Mouse (Mus musculus) bone marrow, adult 2 months (tissue): ENCODE results near the gene Hoxc13. TPM values are rescaled to one million over a fixed set of nuclear protein-coding genes. Genes with fewer than 3 reads are reported as not detected.

ENCODE experiments used
- H3K27ac ChIP-seq: fragments of 200-500 bp; 2 replicates; pipeline ENCODE4 v1.5.1; 2012; ENCODE audit warnings: low read depth, mild to moderate bottlenecking, control low read depth, inconsistent platforms, low read length; ENCODE audit not compliant: control insufficient read depth, poor library complexity, insufficient read depth
- H3K4me1 ChIP-seq: fragments of 200-500 bp; 2 replicates; pipeline ENCODE4 v1.6.1; 2011; ENCODE audit warnings: low read length; ENCODE audit not compliant: control insufficient read depth, insufficient read depth
- H3K4me3 ChIP-seq: fragments of 200-500 bp; replicated peaks from 2 replicates; pipeline ENCODE3; 2011; ENCODE audit warnings: mild to moderate bottlenecking, low read depth, low read length, control low read depth; ENCODE audit not compliant: control insufficient read depth
- CTCF ChIP-seq: fragments of 200-500 bp; IDR thresholded peaks from 2 replicates; pipeline ENCODE4 v1.5.1; 2011; ENCODE audit warnings: low read length, control low read depth; ENCODE audit not compliant: control insufficient read depth, insufficient read depth
- POLR2A ChIP-seq: fragments of 200-500 bp; IDR thresholded peaks from 2 replicates; pipeline ENCODE4 v1.6.1; 2011; ENCODE audit warnings: low read depth, mild to moderate bottlenecking, control low read depth, low read length, borderline replicate concordance; ENCODE audit not compliant: control insufficient read depth
- WGBS: fragments of 180-500 bp; shearing (Covaris S2); methylation state at CpG from one replicate; pipeline ENCODE4 v1.1.7; 2018; 5-methylcytosine and 5-hydroxymethylcytosine counted together
- polyA plus RNA-seq: library from polyadenylated mRNA; stranded (reverse); fragments of >200 nt; gene quantifications from 2 replicates; pipeline ENCODE4 v1.2.4, GENCODE M21; 2011; ENCODE audit warnings: low replicate concordance; ENCODE audit not compliant: missing spikeins, insufficient read depth, insufficient read length

Gene Hoxc13
- not detected in 2 replicates for polyA plus RNA-seq

DNA sequence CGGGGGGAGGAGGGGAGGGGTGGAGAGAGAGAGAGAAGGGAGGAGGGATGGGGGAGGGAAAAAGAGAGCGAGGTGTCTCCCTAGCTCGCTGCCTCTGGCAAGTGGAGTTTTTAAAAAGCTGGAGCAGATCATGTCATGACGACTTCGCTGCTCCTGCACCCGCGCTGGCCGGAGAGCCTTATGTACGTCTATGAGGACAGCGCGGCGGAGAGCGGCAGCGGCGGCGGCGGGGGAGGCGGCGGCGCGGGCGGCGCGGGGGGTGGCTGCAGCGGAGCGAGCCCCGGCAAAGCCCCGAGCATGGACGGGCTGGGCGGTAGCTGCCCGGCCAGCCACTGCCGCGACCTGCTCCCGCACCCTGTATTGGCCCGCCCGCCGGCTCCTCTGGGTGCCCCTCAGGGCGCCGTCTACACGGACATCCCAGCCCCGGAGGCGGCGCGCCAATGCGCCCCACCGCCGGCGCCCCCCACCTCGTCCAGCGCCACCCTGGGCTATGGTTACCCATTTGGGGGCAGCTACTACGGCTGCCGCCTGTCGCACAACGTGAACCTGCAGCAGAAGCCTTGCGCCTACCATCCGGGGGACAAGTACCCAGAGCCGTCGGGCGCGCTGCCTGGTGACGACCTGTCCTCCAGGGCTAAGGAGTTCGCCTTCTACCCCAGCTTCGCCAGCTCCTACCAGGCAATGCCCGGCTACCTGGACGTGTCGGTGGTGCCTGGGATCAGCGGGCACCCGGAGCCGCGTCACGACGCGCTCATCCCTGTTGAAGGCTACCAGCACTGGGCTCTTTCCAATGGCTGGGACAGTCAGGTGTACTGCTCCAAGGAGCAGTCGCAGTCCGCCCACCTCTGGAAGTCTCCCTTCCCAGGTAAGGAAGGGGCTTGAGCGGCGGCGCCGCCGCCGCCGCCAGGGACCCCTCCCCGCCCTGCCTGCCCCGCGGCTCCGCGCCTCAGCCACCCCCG, at the start of gene Hoxc13:
TSS of gene Hoxc13 (plus strand) at position 51 of the 959 bp plus-strand sequence.
- H3K4me1 ChIP-seq: no peaks in the 10 kb centered on the region
- TF ChIP-seq CTCF: no peak
- no peak for TF ChIP-seq POLR2A
- no peak within 1 kb of the TSS for H3K4me3 ChIP-seq
- no peak within 1 kb of the TSS for H3K27ac ChIP-seq
- WGBS: 5% methylated on average over 86 of the region's 88 CpGs

DNA sequence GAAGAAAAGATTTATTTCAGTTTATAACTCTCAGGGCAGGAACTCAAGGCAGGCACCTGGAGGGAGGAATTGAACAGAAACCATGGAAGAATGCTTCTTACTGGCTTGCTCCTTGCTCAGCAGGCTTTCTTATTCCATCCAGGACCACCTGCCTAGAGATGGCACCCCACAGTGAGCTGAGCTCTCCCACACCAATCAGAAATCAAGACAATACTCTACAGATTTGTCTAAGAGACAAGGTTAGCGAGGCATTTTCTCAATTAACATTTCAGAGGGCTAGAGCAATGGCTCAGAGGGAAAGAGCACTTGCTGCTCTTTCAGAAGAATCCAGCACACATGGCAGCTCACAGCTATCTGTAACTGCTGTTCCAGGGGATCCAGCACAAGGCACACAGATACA, 35.1 kb upstream of the Hoxc13 start:
- 43% methylated on average over 1 of the region's 1 CpGs for WGBS

DNA sequence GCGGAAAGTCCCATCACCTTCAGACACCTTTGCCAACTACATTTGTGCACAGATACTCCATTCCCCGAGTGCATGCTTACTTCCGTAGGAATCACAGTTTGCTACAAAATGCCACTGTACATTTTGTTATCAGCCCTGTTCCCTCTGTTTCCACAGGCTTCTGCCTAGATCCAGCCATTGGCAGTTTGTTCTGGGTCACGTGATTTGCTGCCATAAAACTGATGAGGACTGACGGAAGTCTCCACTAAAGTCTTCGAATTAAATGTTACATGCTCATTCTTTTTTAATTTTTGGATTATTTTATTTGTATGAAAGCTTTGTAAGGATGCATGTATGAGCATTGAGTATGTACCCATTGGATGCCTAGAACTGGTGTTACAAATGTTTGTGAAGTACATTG, 25.8 kb upstream of the Hoxc13 start:
- H3K27ac ChIP-seq: no peak overlapping the region
- 77% methylated on average over 6 of the region's 6 CpGs for WGBS
- no peak overlapping the region for H3K4me3 ChIP-seq
- no peaks in the 10 kb centered on the region for H3K4me1 ChIP-seq
- no peak for TF ChIP-seq POLR2A
- TF ChIP-seq CTCF: no peak

More for the DNA sequence above, 35.1 kb upstream of the Hoxc13 start:
- H3K4me3 ChIP-seq: no peak overlapping the region
- H3K4me1 ChIP-seq: no peaks in the 10 kb centered on the region
- TF ChIP-seq CTCF: no peak
- TF ChIP-seq POLR2A: no peak
- no peak overlapping the region for H3K27ac ChIP-seq

DNA sequence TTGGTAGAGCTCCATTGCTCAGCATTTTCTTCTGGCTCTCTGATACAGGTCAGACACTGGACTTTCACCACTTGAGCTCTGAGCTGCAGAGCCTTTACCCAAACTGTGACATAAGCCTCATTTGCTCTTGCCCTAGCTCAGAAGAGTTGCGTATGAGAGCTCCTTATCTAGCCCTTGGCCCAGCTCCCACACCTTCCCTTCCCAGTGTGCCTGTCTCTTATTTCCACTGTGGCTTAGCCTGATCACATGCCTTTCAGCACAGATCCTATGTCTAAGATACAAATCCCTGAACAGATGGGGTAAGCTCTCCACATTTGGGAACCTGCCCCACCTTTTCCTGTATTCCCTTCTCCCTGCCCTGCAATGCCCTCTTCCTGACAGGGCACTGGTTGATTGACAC, 16.0 kb upstream of the Hoxc13 start:
- H3K27ac ChIP-seq: no peak overlapping the region
- 66% methylated on average over 1 of the region's 1 CpGs for WGBS
- no peak for TF ChIP-seq POLR2A
- no peak for TF ChIP-seq CTCF
- H3K4me1 ChIP-seq: no peaks in the 10 kb centered on the region
- no peak overlapping the region for H3K4me3 ChIP-seq

DNA sequence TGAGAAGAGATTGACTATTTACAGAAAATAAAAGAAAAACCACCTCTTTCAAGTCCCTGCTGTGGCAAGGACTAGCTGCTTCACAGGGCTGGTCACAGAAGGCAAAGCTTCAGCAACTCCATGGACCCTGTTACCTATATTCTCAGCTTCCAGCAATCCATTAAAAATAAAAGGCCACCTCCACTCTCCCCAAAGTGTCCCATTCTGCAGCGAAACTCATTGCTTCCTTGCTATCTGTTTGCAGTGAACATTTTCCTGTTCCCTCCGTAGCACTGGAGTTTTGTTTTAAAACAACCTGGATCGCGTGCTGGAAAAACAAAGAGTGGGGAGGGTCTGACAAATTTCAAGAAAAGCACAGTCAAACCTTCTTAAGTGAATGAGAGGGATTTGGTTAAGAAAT, 11.4 kb upstream of the Hoxc13 start:
- Histone ChIP-seq H3K4me3 (no peak overlapping the region), H3K27ac (no peak overlapping the region), H3K4me1 (no peaks in the 10 kb centered on the region)
- WGBS: 5% methylated on average over 4 of the region's 4 CpGs
- no peak for TF ChIP-seq POLR2A
- no peak for TF ChIP-seq CTCF

DNA sequence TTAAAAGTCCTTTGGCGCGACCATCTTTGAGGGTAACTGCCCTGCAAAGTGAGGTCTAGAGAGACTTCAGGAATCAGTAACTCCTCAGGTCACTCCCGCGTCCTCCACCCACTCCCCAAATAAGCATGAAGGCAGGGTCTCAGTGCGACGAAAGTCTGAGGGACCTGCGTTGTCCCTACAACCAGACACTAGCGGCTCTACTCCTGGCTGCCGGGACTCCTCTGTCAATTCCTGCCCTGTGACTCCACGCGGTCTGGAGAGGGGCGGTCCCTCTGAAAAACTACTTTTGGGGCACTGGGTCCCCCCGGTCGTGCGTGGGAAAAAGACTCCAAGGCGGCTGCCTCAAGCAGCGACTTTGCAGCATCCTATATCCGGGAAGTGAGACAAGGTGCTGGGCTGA, 10.9 kb upstream of the Hoxc13 start:
- Histone ChIP-seq H3K4me1 (no peaks in the 10 kb centered on the region), H3K4me3 (no peak overlapping the region), H3K27ac (no peak overlapping the region)
- TF ChIP-seq POLR2A: no peak
- WGBS: 3% methylated on average over 18 of the region's 18 CpGs

DNA sequence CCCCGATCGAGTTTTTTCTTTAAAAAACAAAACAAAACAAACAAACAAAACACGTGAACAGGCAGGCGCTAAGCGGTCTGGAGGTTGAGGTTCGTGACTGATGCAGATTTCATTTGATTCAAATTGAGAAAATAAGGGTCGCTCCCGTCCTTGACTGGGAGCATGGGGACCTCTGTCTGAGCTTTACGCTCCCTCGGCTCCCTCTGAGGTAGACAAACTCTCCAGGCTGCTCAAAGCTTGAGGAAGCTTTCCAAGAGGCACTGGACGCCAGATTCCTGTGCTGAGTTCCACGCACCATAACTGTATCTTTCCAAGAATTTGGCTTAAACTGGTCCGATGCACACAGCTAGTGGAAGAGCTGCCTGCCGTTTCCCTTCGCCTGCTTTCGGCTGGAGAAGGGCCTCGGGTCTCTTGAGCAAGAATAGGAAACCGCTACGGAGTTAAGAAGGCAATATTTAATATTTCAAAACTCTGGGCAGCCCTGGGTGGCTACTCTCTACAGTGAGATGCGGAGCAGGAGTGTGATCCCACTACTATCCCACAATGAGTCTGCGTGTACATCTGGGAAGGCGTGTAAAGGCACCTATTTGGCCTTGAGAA, 10.3 kb upstream of the Hoxc13 start:
- no peak overlapping the region for H3K27ac ChIP-seq
- H3K4me1 ChIP-seq: no peaks in the 10 kb centered on the region
- 4% methylated on average over 22 of the region's 22 CpGs for WGBS
- no peak for TF ChIP-seq POLR2A
- no peak for TF ChIP-seq CTCF
- no peak overlapping the region for H3K4me3 ChIP-seq

DNA sequence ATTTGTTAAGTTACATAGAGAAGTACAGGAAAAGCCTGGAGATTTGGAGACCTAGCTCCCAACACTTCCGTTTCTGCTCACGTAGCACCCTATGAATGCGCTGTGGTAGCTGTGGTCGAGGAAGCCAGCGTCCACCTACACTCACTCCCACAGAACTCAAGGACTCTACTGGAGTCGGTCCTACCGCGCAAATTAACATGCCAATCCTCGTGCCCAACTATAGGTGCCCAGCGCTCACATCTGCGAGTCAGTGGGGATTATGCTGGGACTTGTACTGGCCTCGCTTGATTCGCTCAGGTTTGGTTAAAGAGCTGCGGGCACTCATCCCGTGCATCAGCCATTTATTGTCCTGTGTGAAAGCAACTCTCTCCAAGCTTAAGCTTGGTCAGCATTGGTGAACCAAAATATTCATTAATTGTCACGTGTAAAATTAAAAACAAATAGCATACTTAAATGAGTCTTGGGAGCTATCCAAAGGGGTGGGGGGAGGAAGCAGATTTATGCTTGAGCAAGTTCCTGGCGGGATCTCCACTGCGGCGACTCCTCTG, 7.8 kb upstream of the Hoxc13 start:
- 6% methylated on average over 19 of the region's 19 CpGs for WGBS
- Histone ChIP-seq H3K27ac (no peak overlapping the region), H3K4me1 (no peaks in the 10 kb centered on the region), H3K4me3 (no peak overlapping the region)
- no peak for TF ChIP-seq CTCF
- no peak for TF ChIP-seq POLR2A
